Mouse (Mus musculus): ENCODE measurements around the gene Wls. TPM values are rescaled to one million over a fixed set of nuclear protein-coding genes. Genes with fewer than 3 reads are reported as not detected.

Wls gene
- polyA plus RNA-seq (2012; rRNA removed): 69.2 and 93.4 TPM in 2 replicates

GRCm38 (mm10) chr3:159839481-159839880 lies at the start of gene Wls:
Gene Wls (plus strand): TSS chr3:159839672.

Other genes with a start within 250 kb of the Wls start
- gene Rpe65, start 240.5 kb upstream of the Wls start, polyA plus RNA-seq (2012; rRNA removed): not detected in 2 replicates

All from central nervous system, embryonic 11.5 days (tissue).